Mouse (Mus musculus) naive thymus-derived CD4-positive, alpha-beta T cell, adult 2 months (primary cell): ENCODE data around the gene Ifitm7.
"Not testable (repeated sequence)": the region's sequence is repeated elsewhere in the genome, so short reads cannot be mapped to it uniquely, and the experiment has no call there.

Experiments
- DNase-seq: peaks from one replicate; pipeline ENCODE4 v3.0.0-alpha.2; 2011; ENCODE audit warnings: low read depth

The Ifitm7 gene

DNA sequence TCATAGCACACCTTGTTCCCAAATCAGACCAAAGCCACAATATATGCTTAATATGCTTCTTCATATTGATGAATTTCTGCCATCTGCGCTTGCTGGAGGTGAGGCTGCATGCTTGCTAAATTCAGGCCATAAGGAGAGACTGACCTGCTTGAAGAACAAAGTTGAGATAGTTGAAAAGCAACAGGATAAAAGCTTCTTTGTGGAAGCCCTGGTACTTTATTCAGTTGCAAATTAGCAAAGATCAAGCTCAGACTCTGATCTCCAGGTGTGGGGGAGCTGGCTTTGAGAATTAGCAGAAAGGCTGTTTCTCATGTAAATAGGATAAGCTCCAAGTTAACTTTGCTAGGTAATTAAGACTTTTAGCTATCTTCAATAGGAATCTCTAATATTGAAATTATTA, 9.7 kb downstream of the Ifitm7 start:
- not testable (repeated sequence) for DNase-seq

DNA sequence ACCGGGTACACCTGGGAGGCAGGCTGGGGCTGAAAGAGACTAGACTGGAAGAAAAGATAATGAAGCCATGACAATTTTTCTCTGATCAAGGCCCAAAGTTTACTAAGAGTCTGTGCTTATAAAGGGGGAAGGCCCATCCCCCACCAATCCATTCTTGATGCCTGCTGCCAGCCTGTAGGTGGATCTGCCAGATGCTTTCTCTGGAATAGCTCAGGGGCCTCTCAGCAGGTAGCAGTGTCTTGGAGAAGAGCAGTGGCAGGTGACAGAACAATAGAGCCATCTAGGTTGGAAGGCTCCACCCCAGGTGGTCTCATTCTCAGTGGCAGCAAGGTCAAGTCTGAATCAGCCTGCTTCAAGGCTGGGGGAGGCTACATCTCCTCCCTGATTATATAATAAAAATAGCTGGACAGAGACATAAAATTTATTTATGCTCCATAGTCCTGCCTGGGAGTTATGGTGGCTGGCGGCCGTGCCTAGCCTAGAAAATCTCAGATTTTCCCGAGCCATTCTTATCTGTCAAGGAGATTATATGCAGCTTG, 10.3 kb downstream of the Ifitm7 start:
- DNase-seq: not testable (repeated sequence)

DNA sequence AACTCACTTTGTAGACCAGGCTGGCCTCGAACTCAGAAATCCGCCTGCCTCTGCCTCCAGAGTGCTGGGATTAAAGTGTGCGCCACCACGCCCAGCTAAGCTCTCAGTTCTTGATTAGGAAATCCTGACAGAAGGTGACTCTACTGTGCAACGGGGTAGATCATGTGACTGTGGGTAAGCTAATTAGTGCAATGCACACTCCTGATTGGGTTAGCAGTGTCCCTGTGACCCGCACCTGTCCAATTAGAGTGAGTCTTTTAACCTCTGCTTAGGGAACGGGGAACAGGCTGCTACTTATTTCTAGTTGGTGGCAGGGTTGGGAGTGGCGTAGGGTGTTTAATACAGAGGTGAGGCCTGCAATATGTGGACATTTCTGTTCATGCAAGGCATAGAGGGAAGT, 14.6 kb downstream of the Ifitm7 start:
- DNase-seq: no peak

DNA sequence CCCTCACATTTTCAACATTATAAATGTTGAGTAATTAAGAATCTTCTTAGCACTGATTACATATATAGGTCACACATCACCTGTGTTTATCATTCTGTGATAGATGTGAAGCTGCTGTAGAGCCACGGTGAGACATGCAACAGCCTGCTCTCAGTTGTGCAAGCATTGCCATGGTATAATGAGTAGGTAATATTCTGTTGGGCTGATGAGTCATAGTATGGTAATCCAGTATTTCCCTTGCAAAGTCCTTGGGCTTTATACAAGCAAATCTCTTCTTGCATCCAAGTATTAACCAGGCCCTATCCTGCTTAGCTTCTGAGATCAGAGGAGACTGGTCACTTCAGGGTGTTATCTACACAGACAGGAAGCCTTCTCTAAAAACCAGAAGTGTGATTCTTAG, 17.6 kb downstream of the Ifitm7 start:
- DNase-seq: no peak

DNA sequence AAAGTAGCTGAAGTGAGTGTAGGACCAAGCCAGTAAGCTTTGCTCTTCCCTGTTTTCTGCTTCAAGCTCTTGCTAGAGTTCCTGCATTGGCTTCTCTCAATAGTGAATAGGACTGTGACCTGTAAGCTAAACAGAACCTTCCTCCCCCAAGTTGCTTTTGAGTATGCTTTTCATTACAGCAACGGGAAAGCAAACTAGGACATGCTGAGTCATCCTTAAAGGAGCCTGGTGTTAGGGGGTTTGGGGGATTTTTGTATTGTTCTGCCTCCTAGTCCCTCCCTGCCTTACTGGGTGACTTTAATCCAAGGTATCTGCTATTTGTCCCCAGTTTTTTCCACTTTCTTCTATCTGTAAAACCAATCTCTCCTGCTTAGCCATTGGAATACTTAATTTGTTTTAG, 24.6 kb downstream of the Ifitm7 start:
- no peak for DNase-seq

DNA sequence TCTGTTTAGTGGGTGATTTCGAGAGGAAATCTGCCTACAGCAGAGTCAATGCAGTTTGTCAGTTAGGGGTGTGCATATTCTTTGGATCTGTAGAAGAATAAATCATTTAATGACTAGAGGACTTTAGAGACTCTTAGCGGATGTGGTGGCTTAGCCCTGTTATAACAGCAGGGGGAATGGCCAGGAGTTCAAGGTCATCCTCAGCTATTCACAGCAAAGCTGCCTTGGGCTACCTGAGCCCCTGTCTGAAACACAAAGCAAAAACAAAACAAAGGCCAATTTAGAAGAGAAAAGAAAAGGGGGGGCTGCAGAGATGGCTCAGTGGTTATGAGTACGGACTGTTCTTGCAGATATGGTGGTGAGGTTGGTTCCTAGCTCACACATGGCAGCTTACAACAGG, 35.4 kb downstream of the Ifitm7 start:
- no peak for DNase-seq

DNA sequence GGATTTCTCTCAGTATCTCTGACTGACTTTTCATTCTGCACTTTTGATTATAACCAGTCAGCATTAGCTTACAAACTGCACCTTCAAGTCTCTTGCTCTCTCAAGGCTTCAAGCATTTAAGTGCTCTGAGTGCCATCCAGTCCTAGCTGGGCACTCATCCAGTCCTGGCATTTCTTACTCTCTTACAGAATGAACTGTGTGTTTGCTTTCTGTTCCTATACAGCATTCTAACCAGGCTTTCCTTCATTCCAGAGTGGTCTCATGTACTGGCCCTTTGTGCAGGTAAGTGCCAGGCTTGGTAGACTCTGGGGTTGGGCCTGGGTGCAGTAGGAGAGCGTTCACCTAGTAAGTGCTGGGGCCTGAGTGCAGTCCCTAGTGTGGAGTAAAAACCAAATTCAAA, 40.4 kb downstream of the Ifitm7 start:
- no peak for DNase-seq

DNA sequence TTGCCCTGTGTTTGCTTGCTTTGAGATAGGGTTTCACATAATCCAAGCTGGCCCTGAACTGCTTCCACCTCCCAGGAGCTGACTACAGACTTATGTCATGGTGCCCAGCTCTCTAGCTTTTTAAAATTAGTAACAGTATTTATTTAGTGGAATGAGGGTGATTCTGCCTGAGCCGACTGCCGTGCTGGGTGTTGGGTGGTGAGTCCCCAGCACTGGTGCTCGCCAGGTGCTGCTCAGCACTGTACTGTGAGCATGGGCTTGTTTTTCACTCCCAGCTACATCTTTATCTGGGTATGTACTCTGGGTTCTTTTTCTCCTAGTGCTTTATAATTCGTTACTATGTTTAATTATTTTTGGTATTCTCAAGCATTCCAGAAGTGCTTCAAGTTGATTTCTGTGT, 41.5 kb downstream of the Ifitm7 start:
- no peak for DNase-seq

DNA sequence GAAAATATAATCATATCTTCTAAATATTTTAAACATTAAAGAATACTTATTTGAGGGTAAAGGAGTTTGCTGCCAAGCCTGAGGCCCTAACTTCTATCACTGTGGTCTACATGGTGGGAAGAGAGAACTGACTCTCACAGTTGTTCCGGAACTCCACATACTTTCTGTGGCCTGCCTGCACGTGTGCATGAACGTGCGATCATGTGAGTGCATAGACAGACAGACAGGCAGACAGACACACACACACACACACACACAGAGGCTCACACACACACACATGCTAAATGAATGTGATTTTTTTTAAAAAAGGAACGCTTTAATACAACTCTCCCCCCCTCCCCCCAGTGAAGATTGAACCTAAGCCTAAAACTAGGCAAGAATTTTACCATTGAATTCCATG, 41.9 kb downstream of the Ifitm7 start:
- DNase-seq: no peak

DNA sequence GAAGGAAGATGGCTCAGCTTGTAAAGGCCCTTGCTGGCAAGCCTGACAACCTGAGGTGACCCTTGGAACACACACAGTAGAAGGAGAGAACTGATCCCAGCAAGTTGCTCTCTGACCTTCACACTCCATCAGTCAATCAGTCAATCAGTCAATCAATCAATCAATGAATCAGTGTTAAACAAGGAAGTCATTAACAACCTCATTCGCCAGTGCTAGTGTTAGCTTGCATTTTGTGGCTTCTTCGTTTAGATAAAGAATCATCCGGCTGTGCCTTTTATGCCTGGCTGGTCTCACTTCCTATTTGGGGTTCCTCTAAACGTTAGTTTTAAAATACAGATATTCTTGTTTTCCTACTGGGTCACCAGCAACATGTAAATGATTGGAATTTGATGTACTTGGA, 42.5 kb downstream of the Ifitm7 start:
- DNase-seq: no peak

DNA sequence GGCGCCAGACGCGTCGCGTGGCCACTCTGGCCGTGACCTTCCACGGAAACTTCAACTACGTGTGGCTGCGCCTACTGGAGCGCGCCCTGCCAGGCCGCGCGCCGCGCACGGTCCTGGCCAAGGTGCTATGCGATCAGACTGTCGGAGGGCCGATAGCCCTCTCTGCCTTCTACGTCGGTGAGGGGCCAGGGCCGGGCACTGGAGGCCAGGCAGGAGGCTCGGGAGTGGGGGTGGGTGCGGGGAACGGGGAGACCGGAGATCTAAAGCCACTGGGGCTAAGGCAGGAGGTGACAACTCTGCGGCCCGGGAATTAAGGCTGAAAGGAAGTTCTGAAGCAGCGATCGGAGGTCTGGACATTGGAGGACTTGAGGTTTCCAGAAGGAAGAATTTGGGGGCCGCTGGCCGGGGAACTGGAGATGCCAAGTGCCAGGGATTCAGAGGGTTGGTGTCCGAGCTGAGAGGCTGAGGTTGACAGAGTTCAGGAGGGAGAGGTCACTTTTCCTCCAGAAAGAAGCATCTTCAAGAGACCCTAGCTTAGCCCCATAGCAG, 45.8 kb downstream of the Ifitm7 start:
- DNase-seq: no peak

DNA sequence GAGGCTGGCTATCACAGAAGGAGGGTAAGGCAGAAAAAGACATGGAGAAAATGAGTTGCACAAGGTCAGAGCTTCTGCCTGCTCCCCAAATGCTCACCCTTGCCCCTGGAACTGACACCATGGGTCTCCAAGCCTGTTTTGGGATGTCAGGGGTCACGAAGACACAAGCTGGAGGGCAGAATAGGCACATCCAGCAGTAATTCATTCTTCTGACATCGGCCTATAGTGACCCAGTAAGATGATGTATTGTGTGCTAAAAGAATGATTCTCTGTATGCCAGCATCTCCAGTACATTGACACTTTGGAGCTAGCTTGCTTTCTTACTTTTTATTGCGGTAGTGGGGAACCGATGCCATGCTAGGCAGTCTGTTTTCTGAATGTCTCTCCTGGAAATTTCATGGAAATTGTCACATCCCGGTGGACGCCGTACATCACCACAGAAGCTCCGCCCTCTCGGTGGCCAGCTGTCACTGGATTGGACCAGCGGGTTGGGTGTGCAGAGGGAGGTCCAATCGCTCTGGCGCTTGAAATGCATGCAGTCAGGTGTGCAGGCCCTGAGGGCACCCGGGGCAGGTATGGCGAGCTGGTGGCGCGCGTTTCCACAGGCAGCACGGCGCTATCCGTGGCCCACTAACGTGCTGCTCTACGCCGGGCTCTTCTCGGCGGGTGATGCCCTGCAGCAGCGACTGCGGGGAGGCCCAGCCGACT, 46.4 kb downstream of the Ifitm7 start:
- DNase-seq: no peak
